Mouse (Mus musculus) C2C12 (cell line): ENCODE results near the gene Mthfd1l.

Experiments used
- CEBPB ChIP-seq: IDR thresholded peaks from one replicate; pipeline ENCODE4 v1.6.1; 2011; ENCODE audit warnings: low read depth, mild to moderate bottlenecking, control low read depth, moderate library complexity
- CTCF ChIP-seq: IDR thresholded peaks from one replicate; pipeline ENCODE4 v1.5.1; 2011; ENCODE audit not compliant: control insufficient read depth, insufficient read depth, insufficient read length
- FOSL1 ChIP-seq: IDR thresholded peaks from one replicate; pipeline ENCODE4 v1.8.0; 2011; ENCODE audit warnings: mild to moderate bottlenecking, low read length; ENCODE audit not compliant: poor library complexity, insufficient read depth, severe bottlenecking
- MAX ChIP-seq: IDR thresholded peaks from one replicate; pipeline ENCODE4 v1.6.1; 2011; ENCODE audit warnings: mild to moderate bottlenecking, control low read depth
- MYOD1 ChIP-seq: IDR thresholded peaks from one replicate; pipeline ENCODE4 v1.6.1; 2011; ENCODE audit warnings: low read depth; ENCODE audit not compliant: control insufficient read depth, insufficient read length
- MYOG ChIP-seq: IDR thresholded peaks from one replicate; pipeline ENCODE4 v1.6.1; 2011; ENCODE audit not compliant: control insufficient read depth, insufficient read length; ENCODE audit errors: extremely low read depth

DNA sequence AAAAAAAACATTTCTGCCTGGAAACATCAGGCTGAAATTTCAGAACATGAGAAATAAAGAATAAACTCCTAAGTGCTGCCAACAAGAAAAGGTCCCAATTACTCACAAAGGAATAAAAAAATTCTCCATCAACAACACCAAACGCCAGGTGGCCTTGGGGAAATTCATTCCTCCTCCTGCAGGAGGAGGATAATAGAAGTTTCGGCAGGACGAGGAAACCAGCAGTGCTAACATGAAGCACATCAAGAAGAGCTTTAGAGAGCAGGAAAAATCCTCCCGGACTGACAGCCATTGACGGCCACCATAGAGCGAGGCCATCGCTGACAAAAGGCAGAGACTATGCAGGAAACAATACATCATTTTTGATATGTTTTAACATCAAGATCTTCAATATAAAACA, 71.5 kb downstream of the Mthfd1l start:
- TF ChIP-seq CTCF: no peak
- no peak for TF ChIP-seq MAX
- no peak for TF ChIP-seq CEBPB
- TF ChIP-seq FOSL1: no peak
- no peak for TF ChIP-seq MYOD1
- no peak for TF ChIP-seq MYOG
